Mouse (Mus musculus) adrenal gland, postnatal 36 days (tissue): Measurements from ENCODE around the gene Ppm1f. TPM values are rescaled to one million over a fixed set of nuclear protein-coding genes. Genes with fewer than 3 reads are reported as not detected.
"Not testable (repeated sequence)": the region's sequence is repeated elsewhere in the genome, so short reads cannot be mapped to it uniquely, and the experiment has no call there.

Source experiments
- DNase-seq, 2 experiments: peaks; one replicate each; pipeline ENCODE4 v3.0.0; 2021; ENCODE audit warnings: mixed read lengths in 1 of 2
- total RNA-seq, 2 experiments: library from RNA; stranded (reverse); gene quantifications; 2 replicates each; pipeline ENCODE4 v1.2.3; 2021

The Ppm1f gene
- total RNA-seq, 2 experiments from 2014 or later = 38.2 to 45.0 TPM

DNA sequence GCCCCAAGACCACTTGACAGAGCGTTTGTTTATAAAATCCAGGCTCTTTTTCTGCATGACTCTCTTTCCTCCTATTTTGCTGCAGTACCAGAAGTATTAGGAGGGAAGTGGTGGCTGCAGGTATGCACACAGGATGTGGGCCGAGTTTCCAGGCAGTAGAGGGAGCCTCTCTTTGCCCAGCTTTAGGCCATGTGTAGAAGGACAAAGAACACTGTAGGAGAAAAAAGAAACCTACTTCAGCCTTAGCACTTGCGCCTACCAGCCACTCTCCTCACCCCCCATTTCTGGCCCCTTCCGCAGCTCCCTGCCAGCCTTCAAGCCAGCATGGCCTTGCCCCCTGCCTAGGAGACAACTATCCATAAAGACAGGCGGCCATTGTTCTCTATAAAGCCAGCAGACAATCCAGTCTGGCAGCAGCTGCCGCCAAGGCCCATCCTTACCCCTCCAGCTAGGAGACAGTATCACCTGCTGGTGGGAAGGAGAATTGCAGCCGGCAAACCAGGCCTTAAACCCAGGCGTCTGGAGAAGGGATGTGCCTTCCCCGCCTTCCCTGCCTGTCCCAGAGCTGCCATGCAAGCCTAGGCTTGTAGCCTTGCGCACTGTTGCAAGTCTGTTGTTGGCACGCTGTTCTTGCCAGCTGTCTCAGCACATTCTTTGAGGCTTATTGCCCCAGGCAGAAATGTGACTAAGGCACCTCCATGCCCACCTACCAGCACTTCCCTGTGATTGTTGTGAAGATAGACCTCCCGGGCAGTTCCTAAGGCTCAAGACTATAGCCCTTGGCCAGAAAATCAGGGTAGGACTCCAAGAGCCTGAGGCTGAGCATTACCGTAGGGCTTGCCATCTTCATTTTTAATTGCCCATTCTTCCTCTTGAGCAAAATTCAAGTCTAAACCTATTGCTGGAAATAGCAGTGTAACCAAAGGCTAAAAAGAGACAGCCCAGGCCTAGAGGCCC is 15.7 kb downstream of the Ppm1f start:
- peak; percentile 82 to 86 for DNase-seq

DNA sequence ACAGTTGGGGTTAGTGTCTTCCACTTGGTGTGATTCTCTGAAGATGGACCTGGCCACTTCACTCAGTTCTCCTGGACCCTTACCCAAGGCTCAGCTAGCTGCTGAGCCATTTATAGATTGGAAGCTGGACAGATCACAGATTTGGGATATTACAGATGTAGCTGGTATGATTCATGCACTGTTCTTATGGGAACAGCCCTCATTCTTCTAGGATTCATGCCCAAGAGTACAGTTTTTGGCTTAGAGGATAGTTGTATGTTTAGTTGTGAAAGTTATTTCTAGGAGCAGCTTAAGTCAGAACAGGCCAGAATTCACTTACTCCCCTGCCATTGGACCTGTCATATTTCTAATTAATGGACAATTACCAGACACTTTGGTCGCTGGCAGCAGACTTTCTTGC is 17.2 kb downstream of the Ppm1f start:
- DNase-seq = no peak

DNA sequence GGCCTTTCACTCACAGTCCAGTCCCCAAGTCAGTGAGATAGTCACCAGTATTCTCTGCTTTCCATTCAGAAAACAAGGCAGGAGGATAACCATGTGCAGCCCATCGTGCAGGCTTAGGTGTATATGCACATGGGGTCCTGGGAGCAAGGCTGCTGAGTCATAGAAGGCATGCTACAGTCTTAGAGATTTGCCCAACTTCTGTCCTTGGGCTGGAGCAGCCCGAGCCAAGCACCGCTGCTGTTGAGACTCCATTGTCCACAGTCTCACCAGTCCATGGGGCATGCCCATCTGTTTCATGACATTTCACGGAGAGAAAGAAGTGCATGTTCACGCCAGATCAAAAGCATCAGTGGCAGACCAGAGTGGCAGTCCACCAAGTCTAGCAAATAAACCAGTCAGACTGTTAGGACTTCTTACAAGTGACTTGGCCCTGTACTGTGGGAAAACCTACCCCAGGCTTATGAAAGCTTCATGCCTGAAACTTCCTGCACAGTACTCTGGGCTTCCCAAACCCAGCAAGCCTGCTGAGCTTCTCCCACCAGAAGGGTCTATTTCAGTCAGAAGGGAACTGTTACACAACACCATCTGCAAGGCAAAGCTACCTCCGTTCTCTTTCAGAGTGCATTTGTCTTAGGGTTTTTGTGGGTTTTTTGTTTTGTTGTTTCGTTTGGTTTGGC is 22.3 kb downstream of the Ppm1f start:
- peak; percentile 66 to 70 for DNase-seq

DNA sequence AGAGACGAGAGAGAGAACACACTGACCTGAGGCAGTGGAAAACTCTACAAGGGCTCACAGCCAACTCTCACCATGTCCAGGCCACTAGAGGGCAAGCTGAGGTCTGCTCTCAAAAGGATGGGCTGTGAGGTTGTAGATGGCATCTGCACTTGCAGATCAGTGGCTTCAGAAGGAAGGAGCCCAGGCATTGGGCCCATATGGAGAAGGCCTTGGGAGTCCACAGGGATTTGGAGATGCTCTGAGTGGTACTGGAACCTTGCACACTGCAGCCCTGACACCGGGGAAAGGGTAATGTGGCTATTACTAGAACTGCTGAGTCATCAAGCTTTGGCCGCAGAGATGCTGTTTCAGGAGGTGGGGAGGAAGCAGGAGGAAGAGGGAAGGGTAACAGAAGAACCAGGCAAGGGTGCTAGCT is 24.8 kb downstream of the Ppm1f start:
- DNase-seq = peak; percentile 69 to 77

DNA sequence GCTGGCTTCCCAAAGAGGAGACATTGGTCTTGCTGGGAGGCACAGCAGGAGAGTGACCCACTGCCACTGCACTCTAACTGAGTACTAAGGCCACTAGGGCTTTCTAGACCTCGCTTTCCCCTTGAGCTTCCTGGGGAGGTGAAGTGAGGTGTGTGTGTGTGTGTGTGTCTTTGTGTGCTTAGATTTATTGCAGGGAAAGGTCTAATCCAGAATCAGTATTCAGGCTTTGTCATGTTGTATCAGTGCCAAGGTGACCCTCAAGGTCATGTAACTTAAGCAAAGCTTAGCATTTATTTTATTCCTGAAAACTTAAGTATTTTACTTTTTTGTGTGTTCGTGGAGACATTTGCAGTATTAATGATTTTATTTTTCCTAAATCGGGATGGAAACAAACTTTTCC is 28.2 kb downstream of the Ppm1f start:
- DNase-seq = peak; percentile 47 to 64

DNA sequence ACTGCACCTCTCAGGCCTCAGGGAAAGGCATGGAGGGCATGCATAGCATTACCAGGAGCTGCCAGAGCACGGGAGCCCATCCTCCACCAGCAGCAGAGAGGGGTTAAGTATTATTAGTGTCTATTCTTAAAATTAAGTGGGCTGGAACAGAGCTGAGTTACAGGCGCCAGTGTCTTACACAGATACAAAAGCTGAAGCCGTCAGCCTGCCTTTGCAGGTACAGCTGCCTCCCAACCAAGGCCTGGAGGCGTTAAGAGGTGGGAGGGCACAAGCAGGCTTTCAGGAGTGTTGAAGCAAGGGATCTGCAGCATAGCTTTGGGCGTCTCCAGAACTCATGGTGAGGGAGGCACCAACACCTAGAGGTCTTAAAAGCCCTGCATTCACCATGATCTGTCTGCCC is 30.3 kb downstream of the Ppm1f start:
- DNase-seq = no peak

DNA sequence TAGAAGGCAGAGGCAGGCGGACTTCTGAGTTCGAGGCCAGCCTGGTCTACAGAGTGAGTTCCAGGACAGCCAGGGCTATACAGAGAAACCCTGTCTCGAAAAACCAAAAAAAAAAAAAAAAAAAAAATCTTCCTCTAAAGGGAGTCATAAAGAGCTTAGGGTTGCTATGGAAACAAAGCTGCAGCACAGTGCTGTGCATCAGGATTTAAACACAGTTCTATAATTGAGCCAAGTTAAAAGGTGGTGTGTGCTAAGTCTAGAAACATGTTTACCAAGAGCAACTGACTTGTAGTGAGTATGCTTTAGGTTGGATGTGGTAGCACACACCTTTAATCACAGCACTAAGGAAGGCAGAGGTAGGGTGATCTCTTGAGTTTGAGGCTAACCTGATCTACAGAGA is 32.6 kb downstream of the Ppm1f start:
- DNase-seq = not testable (repeated sequence)

DNA sequence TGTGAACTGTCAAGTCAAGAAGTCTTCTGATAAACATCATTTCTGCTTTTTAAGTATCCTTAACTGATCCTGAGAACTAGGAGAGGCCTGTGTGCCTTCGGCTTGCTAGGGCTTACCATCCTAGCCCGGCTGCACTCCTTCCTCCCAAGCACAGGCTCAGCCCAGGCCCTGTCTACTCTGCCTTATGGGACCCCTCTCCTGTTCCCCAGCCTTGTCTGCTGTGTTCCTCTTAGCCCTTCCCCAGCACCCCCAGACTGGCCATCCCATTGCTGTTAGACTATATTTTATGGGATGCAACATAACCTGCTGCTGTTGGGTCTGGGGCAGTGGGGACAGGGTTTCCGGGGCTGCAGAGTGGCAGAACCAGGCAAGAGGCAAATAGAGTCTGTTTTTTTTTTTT is 34.1 kb downstream of the Ppm1f start:
- no peak for DNase-seq

DNA sequence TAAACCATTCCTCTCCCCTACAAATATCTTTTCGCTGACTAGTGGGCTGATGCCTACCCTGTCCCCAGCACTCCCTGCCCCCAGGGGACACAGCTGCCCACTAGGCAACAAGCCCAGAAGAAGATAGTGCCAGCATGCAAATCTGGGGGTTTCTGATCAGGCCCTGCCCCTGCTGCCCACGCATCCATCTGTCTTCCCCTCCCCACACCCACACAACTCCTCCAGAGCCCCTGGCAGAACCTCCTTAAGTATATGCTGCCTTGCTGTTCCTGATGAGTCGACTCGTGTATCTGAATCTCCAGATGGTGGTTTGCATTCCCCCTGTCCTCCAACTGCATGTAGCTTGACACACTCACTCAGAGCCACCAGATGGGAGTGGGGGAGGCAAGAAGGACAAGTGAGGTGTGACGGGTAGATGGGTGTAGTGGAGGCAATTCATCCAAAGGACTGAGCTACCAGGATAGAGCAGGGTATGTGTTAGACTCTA is 34.6 kb downstream of the Ppm1f start:
- no peak for DNase-seq

DNA sequence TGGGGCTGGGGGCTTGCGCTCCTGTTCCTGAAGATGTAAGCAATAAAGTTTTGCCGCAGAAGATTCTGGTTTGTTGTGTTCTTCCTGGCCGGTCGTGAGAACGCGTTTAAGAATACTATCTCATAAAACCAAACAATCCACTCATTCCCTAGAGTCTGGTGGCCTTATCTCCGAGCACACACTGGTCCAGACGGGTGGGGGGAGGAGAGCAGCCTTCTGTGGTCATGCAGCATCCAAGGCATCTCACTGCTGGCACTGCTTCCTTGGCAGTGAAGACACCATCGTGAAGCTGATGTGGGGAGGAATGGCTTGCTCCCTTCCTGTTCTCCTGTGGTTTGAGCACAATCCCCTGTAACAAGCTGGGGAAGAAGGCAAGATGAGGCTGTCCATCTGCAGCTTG is 43.3 kb downstream of the Ppm1f start:
- DNase-seq = no peak

DNA sequence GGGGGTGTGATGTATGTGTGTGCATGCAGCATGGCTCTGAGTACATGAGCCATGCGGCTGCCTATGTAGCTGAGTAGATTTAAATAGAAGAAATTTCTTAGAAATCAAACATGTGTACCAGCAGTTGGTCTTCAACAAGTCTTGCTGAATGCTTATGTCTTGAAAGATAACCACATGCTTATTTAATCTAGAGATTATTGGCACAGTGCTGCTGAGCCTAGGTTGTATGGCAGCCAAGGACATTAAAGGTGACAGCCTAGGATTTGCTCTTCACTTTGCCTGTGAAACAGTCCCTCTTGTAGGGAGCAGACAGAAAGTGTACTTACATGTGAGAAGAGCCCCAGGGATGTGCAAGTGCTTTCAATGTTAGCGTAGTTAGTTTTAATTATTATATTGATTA is 44.8 kb downstream of the Ppm1f start:
- no peak for DNase-seq

DNA sequence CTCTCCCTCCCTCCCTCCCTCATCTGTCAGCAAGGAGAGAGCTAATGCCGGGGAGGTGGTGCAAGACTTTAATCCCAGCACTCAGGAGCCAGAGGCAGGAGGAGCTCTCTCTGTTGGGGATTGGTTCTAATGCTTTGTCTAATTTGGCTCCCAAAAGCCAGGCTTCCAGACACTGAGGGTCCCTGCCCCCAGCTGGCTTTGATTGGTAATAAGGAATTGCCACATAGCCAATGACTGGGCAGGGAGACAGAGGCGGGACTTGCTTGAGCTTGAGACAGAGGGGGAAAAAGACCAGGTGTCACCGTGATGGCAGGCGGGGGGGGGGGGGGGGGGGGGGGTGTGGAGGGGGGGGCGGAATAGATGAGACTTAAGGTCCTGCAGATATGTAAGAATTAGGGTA is 62.3 kb downstream of the Ppm1f start:
- DNase-seq = no peak

DNA sequence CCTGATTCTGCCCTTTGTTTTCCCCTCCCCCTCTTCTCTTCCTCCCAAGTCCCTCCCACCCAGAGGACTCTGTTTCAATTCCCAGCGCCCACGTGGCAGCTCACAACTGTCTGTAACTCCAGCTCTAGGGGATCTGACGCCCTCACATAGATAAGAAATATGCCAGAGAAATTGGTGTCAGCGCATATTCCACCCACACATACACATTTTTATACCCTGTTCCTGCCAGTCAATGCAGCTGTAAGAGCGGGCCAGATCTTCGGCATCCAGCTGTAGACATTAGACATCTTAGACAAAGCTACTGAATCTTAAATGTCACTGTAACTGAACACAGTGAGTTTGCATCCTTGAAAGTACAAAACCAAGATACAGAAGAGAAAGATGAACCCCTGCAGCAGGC is 63.6 kb downstream of the Ppm1f start:
- no peak for DNase-seq

DNA sequence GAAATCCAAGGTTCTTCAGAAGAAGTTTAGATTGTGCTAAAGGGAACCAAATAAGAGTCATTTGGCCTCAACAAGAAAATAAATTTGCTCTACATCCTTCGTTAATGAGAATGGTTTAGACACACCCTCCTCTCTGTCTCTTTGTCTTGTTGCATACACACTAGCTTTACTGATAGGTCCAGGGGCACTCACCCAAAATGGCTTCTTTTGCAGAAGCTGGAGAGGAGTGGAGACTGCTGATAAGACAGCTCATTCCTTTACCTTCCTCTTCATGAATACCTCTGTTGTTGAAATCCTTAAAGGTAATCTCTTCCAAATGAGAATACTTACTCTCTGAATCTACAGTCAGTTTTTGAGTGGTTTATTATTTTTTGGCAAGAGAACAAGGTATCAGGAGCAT is 68.9 kb downstream of the Ppm1f start:
- DNase-seq = no peak

DNA sequence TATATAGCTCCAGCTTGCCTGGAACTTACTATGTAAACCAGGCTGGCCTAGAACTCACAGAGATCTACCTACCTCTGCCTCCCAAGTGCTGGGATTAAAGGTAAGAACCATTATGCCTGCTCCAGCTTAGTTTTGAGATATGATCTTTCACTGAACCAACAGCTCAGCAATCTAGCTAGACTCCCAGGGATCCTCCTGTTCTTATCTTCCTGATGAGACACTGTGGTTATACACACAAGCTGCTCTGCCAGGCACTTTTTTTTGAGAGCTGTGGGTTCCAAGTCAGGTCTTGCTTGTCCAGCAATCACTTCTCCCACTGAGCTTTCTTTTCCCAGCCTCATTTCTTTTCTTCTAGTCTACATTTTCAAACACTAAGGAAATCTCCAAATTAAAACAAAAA is 70.0 kb downstream of the Ppm1f start:
- DNase-seq = no peak

Other genes starting within 250 kb of the Ppm1f start
- under 1 TPM in 1 of 2 experiments, not detected in 1; 0.23 TPM for gene Olfr19, start 220.1 kb upstream of the Ppm1f start, total RNA-seq
- gene Spag6l, start 67.0 kb upstream of the Ppm1f start, total RNA-seq = under 1 TPM; 0.10 to 0.30 TPM
- not detected for gene Igll1, start 32.5 kb upstream of the Ppm1f start, total RNA-seq
- 10 to 100 TPM; 49.0 to 51.6 TPM for gene Top3b, start 25.7 kb upstream of the Ppm1f start, total RNA-seq
- under 1 TPM in 1 of 2 experiments, not detected in 1; 0.46 TPM for gene Vpreb1, start 25.6 kb upstream of the Ppm1f start, total RNA-seq
- gene Mapk1, start 86.9 kb downstream of the Ppm1f start, total RNA-seq = 100 to 1,000 TPM; 183 to 200 TPM
- 1 to 10 TPM; 3.3 to 7.8 TPM for gene Ypel1, start 173.2 kb downstream of the Ppm1f start, total RNA-seq
- gene Ppil2, start 214.8 kb downstream of the Ppm1f start, total RNA-seq = 10 to 100 TPM; 83.4 to 97.0 TPM
- 1 to 10 TPM in 1 of 2 experiments, under 1 TPM in 1; 0.66 to 1.7 TPM for gene 2610318N02Rik, start 228.7 kb downstream of the Ppm1f start, total RNA-seq
- gene Sdf2l1, start 235.9 kb downstream of the Ppm1f start, total RNA-seq = 10 to 100 TPM; 28.2 to 29.8 TPM
- 1 to 10 TPM; 3.7 to 6.9 TPM for gene Ydjc, start 248.2 kb downstream of the Ppm1f start, total RNA-seq